Mouse (Mus musculus): ENCODE results near the gene Paip2b.

DNA sequence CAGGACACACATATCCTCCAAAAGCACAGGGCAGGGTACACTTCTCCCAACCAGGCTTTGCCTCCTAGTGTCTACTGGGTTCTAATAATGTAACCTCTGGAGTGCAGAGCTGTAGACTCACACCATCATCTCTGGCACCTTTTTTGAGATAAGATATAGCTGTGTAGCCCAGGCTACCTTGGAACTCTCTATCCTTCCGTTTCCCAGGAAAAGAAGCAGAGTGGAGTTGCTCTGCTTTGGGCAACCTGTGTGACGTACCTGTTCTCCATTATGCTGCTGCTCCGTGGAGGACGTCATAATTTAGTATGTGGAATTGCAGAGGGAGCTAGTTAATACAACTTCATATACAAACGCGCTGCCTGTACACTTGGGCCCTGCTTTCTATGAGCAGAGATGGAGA, 69.2 kb downstream of the Paip2b start, which contains the start of gene Ankrd53:
- no peak for TF ChIP-seq TBP (IDR thresholded peaks at IDR 0.05; ENCODE audit: low read depth, low read length)
- TF ChIP-seq ZC3H11A (IDR thresholded peaks at IDR 0.05; ENCODE audit: low read depth, low read length), result no peak

Measured in MEL (cell line).